Mouse (Mus musculus) heart, embryonic 11.5 days (tissue): Measurements from ENCODE around the gene R3hdm4. TPM values are rescaled to one million over a fixed set of nuclear protein-coding genes. Genes with fewer than 3 reads are reported as not detected.
"Not testable (repeated sequence)": the region's sequence is repeated elsewhere in the genome, so short reads cannot be mapped to it uniquely, and the experiment has no call there.

Source experiments
- ATAC-seq: fragments of 200-750 bp; cut with Nextera tagmentation; replicated peaks from 2 replicates; pipeline ENCODE4 v1.8.0; 2017; ENCODE audit warnings: moderate library complexity; ENCODE audit not compliant: insufficient number of reproducible peaks, low FRiP score, low TSS enrichment
- H3K27ac ChIP-seq: fragments of 300-500 bp; sonication (generic); 2 replicates; pipeline ENCODE4 v1.5.1; 2014; ENCODE audit warnings: mild to moderate bottlenecking, low read depth, low read length
- H3K27me3 ChIP-seq: fragments of 300-500 bp; sonication (generic); 2 replicates; pipeline ENCODE4 v1.6.1; 2014; ENCODE audit warnings: mild to moderate bottlenecking, low read length, mixed read lengths; ENCODE audit not compliant: control insufficient read depth, insufficient read depth
- H3K36me3 ChIP-seq: fragments of 300-500 bp; sonication (generic); 2 replicates; pipeline ENCODE4 v1.6.1; 2014; ENCODE audit warnings: mild to moderate bottlenecking, low read length, moderate library complexity, mixed read lengths; ENCODE audit not compliant: control insufficient read depth, insufficient read depth
- H3K4me1 ChIP-seq: fragments of 300-500 bp; sonication (generic); 2 replicates; pipeline ENCODE4 v1.6.1; 2014; ENCODE audit warnings: low read length; ENCODE audit not compliant: control insufficient read depth, insufficient read depth
- H3K4me2 ChIP-seq: fragments of 300-500 bp; sonication (generic); 2 replicates; pipeline ENCODE4 v1.6.1; 2014; ENCODE audit warnings: mild to moderate bottlenecking, moderate library complexity
- H3K4me3 ChIP-seq: fragments of 300-500 bp; sonication (generic); 2 replicates; pipeline ENCODE4 v1.5.1; 2014; ENCODE audit warnings: low read depth, low read length
- H3K9ac ChIP-seq: fragments of 300-500 bp; sonication (generic); 2 replicates; pipeline ENCODE4 v1.6.1; 2014; ENCODE audit warnings: mild to moderate bottlenecking, low read depth, low read length, moderate library complexity
- H3K9me3 ChIP-seq: fragments of 300-500 bp; sonication (generic); replicated peaks from 2 replicates; pipeline ENCODE4 v1.6.1; 2016; ENCODE audit warnings: low read length; ENCODE audit not compliant: control insufficient read depth
- WGBS: fragments of 180-500 bp; shearing (Covaris S2); extraction: QIAGEN DNeasy Blood & Tissue Kit; methylation state at CpG from one replicate; pipeline ENCODE4 v1.1.7; 2014; ENCODE audit not compliant: insufficient replicate concordance; 5-methylcytosine and 5-hydroxymethylcytosine counted together
- polyA plus RNA-seq: library from polyadenylated mRNA; unstranded; fragments of >200 nt; fragmentation: Nextera tagmentation; extraction: Ambion mirVana; gene quantifications from 2 replicates; pipeline ENCODE4 v1.2.1, GENCODE M21; 2014

Gene R3hdm4
- polyA plus RNA-seq, 1 experiment from 2014 or later, result 87.6 TPM

DNA sequence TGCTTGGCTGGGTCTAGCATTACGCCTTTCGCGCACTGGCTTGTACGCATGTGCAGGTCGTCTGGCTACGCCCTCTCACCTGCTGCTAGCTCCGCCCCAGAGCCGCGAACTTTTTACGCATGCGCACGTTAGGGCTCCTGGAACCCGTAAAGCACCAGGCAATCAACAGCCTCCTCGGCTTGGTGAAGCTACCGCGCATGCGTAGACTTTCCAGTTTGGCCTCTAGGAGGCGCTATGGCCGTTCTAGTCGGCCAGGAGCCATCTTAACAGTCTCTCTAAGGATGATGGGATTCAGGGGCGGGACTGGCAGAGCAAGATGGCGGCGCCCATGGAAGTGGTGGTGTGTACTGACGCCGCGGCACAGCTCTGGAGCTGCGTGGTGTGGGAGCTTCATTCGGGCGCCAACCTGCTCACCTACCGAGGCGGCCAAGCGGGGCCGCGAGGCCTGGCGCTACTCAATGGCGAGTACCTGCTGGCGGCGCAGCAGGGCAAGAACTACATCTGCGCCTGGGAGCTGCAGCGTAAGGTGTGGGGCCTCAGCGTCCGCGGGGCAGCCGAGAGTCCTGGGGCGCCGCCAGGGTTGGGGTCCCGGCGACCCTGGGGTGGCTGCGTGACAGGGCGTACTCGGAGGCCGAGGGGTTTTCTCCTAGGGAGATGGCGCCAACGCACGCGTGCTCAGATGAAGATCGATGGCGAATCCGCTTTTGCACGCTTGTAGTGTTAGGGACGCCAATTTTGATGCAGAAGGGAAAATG, 39.0 kb upstream of the R3hdm4 start, which contains the start of gene Wdr18:
Gene Wdr18 (plus strand): TSS at position 306 of the 755 bp plus-strand sequence.
- H3K4me1 ChIP-seq, result peaks cover 9% of the 10 kb centered on the region
- H3K27ac ChIP-seq, result peak within 1 kb of the TSS; percentile 72
- ATAC-seq, result peak; percentile 89
- peak within 1 kb of the TSS; percentile 97 for H3K4me3 ChIP-seq
- H3K9me3 ChIP-seq, result no peaks in the 10 kb centered on the region
- peak within 1 kb of the TSS; percentile 89 for H3K9ac ChIP-seq
- H3K4me2 ChIP-seq, result peak within 1 kb of the TSS; percentile 93
- under 1% methylated on average over 61 of the region's 61 CpGs for WGBS
- H3K27me3 ChIP-seq, result no peaks in the 10 kb centered on the region
- H3K36me3 ChIP-seq, result peaks cover 2% of the 10 kb centered on the region; the same call in 1 of the 2 replicates

DNA sequence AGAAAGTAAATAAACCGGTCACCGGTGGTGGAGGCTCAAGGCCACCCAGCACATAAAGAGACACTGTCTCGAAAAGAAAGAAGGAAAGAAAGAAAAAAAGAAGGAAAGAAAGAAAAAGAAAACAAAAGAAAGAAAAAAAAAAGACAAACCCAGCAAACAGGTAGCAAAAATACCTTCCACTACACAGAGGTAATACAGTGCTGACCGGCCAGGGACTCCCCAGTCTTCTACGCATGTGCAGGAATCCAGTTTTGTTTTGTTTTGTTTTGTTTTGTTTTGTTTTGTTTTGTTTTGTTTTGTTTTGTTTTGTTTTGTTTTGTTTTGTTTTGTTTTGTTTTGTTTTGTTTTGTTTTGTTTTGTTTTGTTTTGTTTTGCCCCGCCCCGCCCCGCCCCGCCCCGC, 38.4 kb upstream of the R3hdm4 start:
- ATAC-seq, result not testable (repeated sequence)
- 42% methylated on average over 10 of the region's 10 CpGs for WGBS

DNA sequence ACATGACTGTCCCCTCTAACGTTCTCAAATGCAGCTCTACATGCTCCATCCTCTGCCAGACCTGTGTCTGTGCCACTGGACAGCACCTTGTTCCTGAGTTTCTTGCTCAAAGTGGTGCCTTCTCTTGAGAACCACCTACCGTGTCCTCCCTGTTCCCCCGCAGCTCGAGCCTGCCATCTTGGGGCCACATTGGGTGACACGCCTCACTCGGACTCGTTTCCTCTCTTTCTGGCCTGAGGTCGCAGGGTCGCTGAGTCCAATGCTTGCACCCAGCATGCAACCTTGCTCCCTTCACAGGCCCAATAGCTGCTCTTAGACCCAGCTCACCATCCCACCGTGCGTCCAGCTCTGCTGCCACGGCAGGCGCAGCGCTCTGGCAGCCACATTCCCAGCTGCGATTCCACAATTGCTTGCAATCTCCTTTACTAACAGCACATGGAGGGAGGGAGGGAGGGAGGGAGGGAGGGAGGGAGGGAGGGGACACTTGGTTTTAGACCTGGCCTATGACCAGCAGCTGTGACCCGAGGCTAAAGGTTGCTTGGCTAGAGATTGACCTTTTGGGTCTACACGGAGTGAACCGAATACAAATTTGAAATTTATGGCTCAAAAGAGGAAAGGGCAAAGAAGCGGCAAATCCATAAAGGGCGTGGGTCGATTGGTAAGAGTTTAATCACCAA, 37.3 kb upstream of the R3hdm4 start:
- peak overlapping the region; percentile 44 for H3K4me2 ChIP-seq
- 17% methylated on average over 21 of the region's 21 CpGs for WGBS
- ATAC-seq, result no peak
- H3K9ac ChIP-seq, result no peak overlapping the region
- no peak overlapping the region for H3K27ac ChIP-seq
- no peak overlapping the region for H3K4me3 ChIP-seq
- H3K9me3 ChIP-seq, result no peaks in the 10 kb centered on the region
- no peaks in the 10 kb centered on the region for H3K27me3 ChIP-seq
- peaks cover 2% of the 10 kb centered on the region; the same call in 1 of the 2 replicates for H3K36me3 ChIP-seq
- peaks cover 9% of the 10 kb centered on the region for H3K4me1 ChIP-seq

More for the DNA sequence above, 38.4 kb upstream of the R3hdm4 start:
- not testable (repeated sequence) for H3K27me3 ChIP-seq, H3K9ac ChIP-seq, H3K4me1 ChIP-seq, H3K27ac ChIP-seq, H3K36me3 ChIP-seq, H3K9me3 ChIP-seq
- H3K4me2 ChIP-seq, result peak overlapping the region; percentile 20; the same call in 1 of the 2 replicates
- H3K4me3 ChIP-seq, result peak overlapping the region; percentile 97; the same call in 1 of the 2 replicates

DNA sequence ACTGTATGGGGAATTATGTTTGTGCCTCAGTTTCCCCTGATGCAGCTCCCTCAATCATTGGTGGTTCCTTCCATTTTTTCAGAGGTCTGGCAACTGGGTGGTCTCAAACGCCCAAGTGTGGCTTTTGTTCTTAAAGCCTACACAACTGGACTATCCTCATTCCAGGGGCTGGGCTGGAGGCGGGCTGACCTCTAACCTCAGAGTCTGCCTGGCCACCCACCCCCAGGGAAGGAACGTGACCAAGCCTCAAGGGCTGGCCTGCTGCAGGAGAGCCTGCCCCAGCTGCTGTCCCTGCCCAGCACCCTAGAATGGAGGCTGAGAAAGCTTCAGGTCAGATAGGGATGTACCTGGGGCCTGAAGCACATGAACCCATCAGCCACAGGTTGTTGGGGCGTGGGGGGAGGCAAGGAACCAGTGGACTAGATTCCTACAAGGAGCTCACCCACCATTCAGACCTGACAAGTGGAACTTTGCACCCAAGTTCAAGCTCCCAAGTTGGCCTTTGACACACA, 35.7 kb upstream of the R3hdm4 start:
- Histone ChIP-seq H3K4me2 (no peak overlapping the region), H3K9ac (no peak overlapping the region), H3K27ac (no peak overlapping the region), H3K4me1 (peaks cover 9% of the 10 kb centered on the region), H3K27me3 (no peaks in the 10 kb centered on the region), H3K36me3 (no peaks in the 10 kb centered on the region; the same call in 1 of the 2 replicates), H3K4me3 (no peak overlapping the region), H3K9me3 (no peaks in the 10 kb centered on the region)
- WGBS, result 36% methylated on average over 4 of the region's 4 CpGs
- ATAC-seq, result no peak

DNA sequence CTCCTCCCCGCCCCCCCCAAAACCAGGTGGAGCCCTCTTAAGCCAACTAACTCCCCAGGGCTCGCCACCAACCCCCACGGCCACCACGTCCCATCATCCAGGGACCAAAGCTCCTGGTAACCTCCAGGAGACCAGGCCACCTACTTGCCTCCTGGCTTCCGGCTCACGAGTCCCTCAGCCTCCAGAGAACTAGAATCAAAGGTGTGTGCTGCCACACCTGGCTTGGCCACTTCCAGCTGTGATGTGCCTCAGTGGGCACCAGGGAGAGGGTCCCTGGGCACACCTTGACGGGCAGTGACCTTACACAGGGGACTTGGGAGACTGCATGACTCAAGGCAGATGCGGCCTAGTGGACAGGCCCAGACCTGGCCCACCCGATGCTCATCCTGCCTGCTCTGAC, 34.7 kb upstream of the R3hdm4 start:
- ATAC-seq, result no peak
- no peaks in the 10 kb centered on the region for H3K9me3 ChIP-seq
- H3K4me3 ChIP-seq, result no peak overlapping the region
- H3K4me1 ChIP-seq, result peaks cover 2% of the 10 kb centered on the region
- H3K27ac ChIP-seq, result no peak overlapping the region
- no peak overlapping the region for H3K9ac ChIP-seq
- 70% methylated on average over 9 of the region's 9 CpGs for WGBS
- no peak overlapping the region for H3K4me2 ChIP-seq
- no peaks in the 10 kb centered on the region for H3K27me3 ChIP-seq
- H3K36me3 ChIP-seq, result 0 out of 2 replicates have a peak, but pooled peaks cover 7% of the 10 kb centered on the region

DNA sequence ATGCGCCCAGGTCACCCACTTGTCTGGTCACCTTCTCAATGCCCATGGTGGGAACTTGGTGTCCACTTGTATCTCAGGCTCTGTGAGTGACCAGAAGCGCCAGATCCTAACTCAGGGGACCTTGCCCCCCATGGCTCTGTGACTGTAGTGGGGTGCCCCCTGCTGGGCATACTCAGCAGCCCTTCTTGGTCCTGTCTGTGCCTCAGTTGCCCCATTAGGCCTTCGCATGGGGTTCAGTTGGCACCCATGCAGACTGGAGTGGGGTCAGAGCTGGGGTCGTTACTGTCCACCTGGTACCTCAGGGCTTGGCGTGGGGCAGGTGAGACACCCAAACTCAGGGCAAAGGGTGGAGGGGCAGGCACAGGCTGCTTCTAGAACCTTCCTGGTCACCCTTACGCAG, 32.9 kb upstream of the R3hdm4 start:
- H3K27ac ChIP-seq, result no peak overlapping the region
- no peak overlapping the region for H3K4me2 ChIP-seq
- no peaks in the 10 kb centered on the region for H3K9me3 ChIP-seq
- H3K4me1 ChIP-seq, result no peaks in the 10 kb centered on the region; the same call in 1 of the 2 replicates
- ATAC-seq, result no peak
- H3K27me3 ChIP-seq, result no peaks in the 10 kb centered on the region
- H3K4me3 ChIP-seq, result no peak overlapping the region
- WGBS, result 89% methylated on average over 6 of the region's 6 CpGs
- peaks cover 13% of the 10 kb centered on the region for H3K36me3 ChIP-seq
- no peak overlapping the region for H3K9ac ChIP-seq

DNA sequence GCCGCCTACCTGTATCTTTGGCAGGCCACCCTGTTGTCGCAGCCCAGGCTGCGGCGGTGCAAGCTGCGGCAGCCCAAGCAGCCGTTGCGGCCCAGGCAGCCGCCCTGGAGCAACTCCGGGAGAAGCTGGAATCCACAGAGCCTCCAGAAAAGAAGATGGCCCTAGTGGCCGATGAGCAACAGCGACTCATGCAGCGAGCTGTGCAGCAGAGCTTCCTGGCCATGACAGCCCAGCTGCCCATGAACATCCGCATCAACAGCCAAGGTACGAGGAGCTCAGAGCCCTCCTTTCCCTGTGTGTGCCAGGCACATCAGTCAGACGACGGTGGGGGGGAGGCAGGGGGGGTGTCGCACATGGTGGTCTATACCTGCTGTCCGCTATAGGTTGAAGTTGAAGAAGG, 29.7 kb upstream of the R3hdm4 start:
- no peak overlapping the region for H3K27ac ChIP-seq
- H3K36me3 ChIP-seq, result peaks cover 15% of the 10 kb centered on the region
- H3K4me1 ChIP-seq, result peaks cover 20% of the 10 kb centered on the region
- no peaks in the 10 kb centered on the region for H3K27me3 ChIP-seq
- no peak overlapping the region for H3K9ac ChIP-seq
- 82% methylated on average over 18 of the region's 18 CpGs for WGBS
- no peaks in the 10 kb centered on the region for H3K9me3 ChIP-seq
- no peak for ATAC-seq
- H3K4me2 ChIP-seq, result no peak overlapping the region
- no peak overlapping the region for H3K4me3 ChIP-seq

DNA sequence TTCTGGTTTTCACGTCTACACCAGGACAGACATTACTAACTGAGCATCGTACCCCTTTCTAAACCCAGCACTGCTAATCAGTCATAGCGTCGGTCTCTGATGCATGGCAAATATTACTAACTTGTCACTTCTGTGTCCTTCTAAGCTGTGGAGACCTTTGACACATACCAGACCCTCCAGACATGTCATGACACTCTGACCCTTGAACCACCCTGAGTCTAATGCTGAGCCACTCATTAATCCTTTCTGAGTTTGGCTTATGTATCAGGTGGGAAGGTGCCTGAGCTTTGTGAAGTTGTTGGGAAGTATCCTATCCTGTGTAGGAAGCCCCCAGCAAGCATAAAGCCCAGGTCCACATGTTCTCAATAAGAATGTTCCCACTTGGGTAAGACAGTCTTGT, 28.9 kb upstream of the R3hdm4 start:
- ATAC-seq, result no peak
- 69% methylated on average over 4 of the region's 4 CpGs for WGBS
- Histone ChIP-seq H3K36me3 (peaks cover 15% of the 10 kb centered on the region), H3K4me3 (no peak overlapping the region), H3K4me2 (no peak overlapping the region), H3K4me1 (peaks cover 28% of the 10 kb centered on the region), H3K27ac (no peak overlapping the region), H3K9ac (no peak overlapping the region), H3K27me3 (no peaks in the 10 kb centered on the region), H3K9me3 (no peaks in the 10 kb centered on the region)
